Mouse (Mus musculus) forebrain, embryonic 11.5 days (tissue): ENCODE results near the gene Qrfp. TPM values are rescaled to one million over a fixed set of nuclear protein-coding genes. Genes with fewer than 3 reads are reported as not detected.
A peak's percentile ranks its signal among the peaks of the same experiment; 100 is the strongest.

ENCODE experiments used
- ATAC-seq: fragments of 200-750 bp; cut with Nextera tagmentation; replicated peaks from 2 replicates; pipeline ENCODE4 v1.8.0; 2017; ENCODE audit warnings: moderate TSS enrichment; ENCODE audit not compliant: low FRiP score
- DNase-seq: peaks from one replicate; pipeline ENCODE4 v3.0.0-alpha.2; 2017; ENCODE audit warnings: low spot score
- H3K27ac ChIP-seq: fragments of 300-500 bp; sonication (generic); 2 replicates; pipeline ENCODE4 v1.5.1; 2014; ENCODE audit warnings: low read depth, low read length
- H3K27me3 ChIP-seq: fragments of 300-500 bp; sonication (generic); 2 replicates; pipeline ENCODE4 v1.6.1; 2014; ENCODE audit warnings: mild to moderate bottlenecking, low read length, mixed read lengths; ENCODE audit not compliant: control insufficient read depth, insufficient read depth
- H3K36me3 ChIP-seq: fragments of 300-500 bp; sonication (generic); 2 replicates; pipeline ENCODE4 v1.6.1; 2014; ENCODE audit warnings: mild to moderate bottlenecking, low read length, moderate library complexity, mixed read lengths; ENCODE audit not compliant: control insufficient read depth, insufficient read depth
- H3K4me1 ChIP-seq: fragments of 300-500 bp; sonication (generic); replicated peaks from 2 replicates; pipeline ENCODE4 v1.6.1; 2014; ENCODE audit warnings: low read length, mixed read lengths; ENCODE audit not compliant: control insufficient read depth, insufficient read depth
- H3K4me2 ChIP-seq: fragments of 300-500 bp; sonication (generic); 2 replicates; pipeline ENCODE4 v1.6.1; 2014; ENCODE audit warnings: low read depth, mild to moderate bottlenecking, low read length, moderate library complexity, mixed read lengths; ENCODE audit not compliant: severe bottlenecking
- H3K4me3 ChIP-seq: fragments of 300-500 bp; sonication (generic); 2 replicates; pipeline ENCODE4 v1.5.1; 2014; ENCODE audit warnings: low read depth, low read length
- H3K9ac ChIP-seq: fragments of 300-500 bp; sonication (generic); 2 replicates; pipeline ENCODE4 v1.6.1; 2014; ENCODE audit warnings: low read length
- H3K9me3 ChIP-seq: fragments of 300-500 bp; sonication (generic); 2 replicates; pipeline ENCODE4 v1.6.1; 2016; ENCODE audit warnings: low read length, mixed read lengths; ENCODE audit not compliant: control insufficient read depth
- WGBS: fragments of 180-500 bp; shearing (Covaris S2); extraction: QIAGEN DNeasy Blood & Tissue Kit; methylation state at CpG from one replicate; pipeline ENCODE4 v1.1.7; 2014; 5-methylcytosine and 5-hydroxymethylcytosine counted together
- polyA plus RNA-seq: library from polyadenylated mRNA; unstranded; fragments of >200 nt; fragmentation: Nextera tagmentation; extraction: Ambion mirVana; gene quantifications from 2 replicates; pipeline ENCODE4 v1.2.1, GENCODE M21; 2014

Qrfp gene
- polyA plus RNA-seq, 1 experiment from 2014 or later, result 0.16 TPM

- ATAC-seq (no peak), DNase-seq (no peak)
- WGBS, result 84% methylated on average over 13 of the region's 13 CpGs
- Histone ChIP-seq H3K27me3 (no peaks in the 10 kb centered on the region), H3K27ac (no peak overlapping the region), H3K4me1 (no peaks in the 10 kb centered on the region), H3K36me3 (peaks cover 12% of the 10 kb centered on the region), H3K9me3 (no peaks in the 10 kb centered on the region), H3K4me2 (no peak overlapping the region), H3K9ac (no peak overlapping the region), H3K4me3 (no peak overlapping the region)
These were observed 19.6 kb downstream of the Qrfp start for GRCm38 (mm10) chr2:31790728-31791251.

GRCm38 (mm10) chr2:31789215-31789614 lies 21.2 kb downstream of the Qrfp start:
- Histone ChIP-seq H3K4me3 (no peak overlapping the region), H3K4me2 (no peak overlapping the region), H3K27ac (no peak overlapping the region), H3K9me3 (no peaks in the 10 kb centered on the region), H3K27me3 (no peaks in the 10 kb centered on the region), H3K9ac (no peak overlapping the region), H3K4me1 (no peaks in the 10 kb centered on the region), H3K36me3 (peaks cover 17% of the 10 kb centered on the region)
- no peak for ATAC-seq
- no peak for DNase-seq
- 98% methylated on average over 2 of the region's 2 CpGs for WGBS

- DNase-seq (no peak), ATAC-seq (no peak)
- peaks cover 17% of the 10 kb centered on the region for H3K36me3 ChIP-seq
- no peak overlapping the region for H3K4me2 ChIP-seq
- no peaks in the 10 kb centered on the region for H3K9me3 ChIP-seq
- no peak overlapping the region for H3K9ac ChIP-seq
- no peaks in the 10 kb centered on the region for H3K27me3 ChIP-seq
- 88% methylated on average over 3 of the region's 3 CpGs for WGBS
- H3K4me1 ChIP-seq, result no peaks in the 10 kb centered on the region
- H3K27ac ChIP-seq, result no peak overlapping the region
- H3K4me3 ChIP-seq, result no peak overlapping the region
These were observed 22.2 kb downstream of the Qrfp start for GRCm38 (mm10) chr2:31788227-31788626.

- ATAC-seq (no peak), DNase-seq (peak; percentile 90)
- H3K4me3 ChIP-seq, result no peak overlapping the region
- no peak overlapping the region for H3K4me2 ChIP-seq
- H3K27ac ChIP-seq, result no peak overlapping the region
- H3K36me3 ChIP-seq, result peaks cover 13% of the 10 kb centered on the region
- H3K9me3 ChIP-seq, result no peaks in the 10 kb centered on the region
- no peaks in the 10 kb centered on the region for H3K4me1 ChIP-seq
- H3K27me3 ChIP-seq, result no peaks in the 10 kb centered on the region
- no peak overlapping the region for H3K9ac ChIP-seq
- WGBS, result 23% methylated on average over 7 of the region's 7 CpGs
These were observed 23.4 kb downstream of the Qrfp start for GRCm38 (mm10) chr2:31787029-31787428.

- DNase-seq, result peak; percentile 73
- H3K9ac ChIP-seq, result no peak overlapping the region
- no peak overlapping the region for H3K4me3 ChIP-seq
- no peaks in the 10 kb centered on the region for H3K27me3 ChIP-seq
- no peaks in the 10 kb centered on the region for H3K9me3 ChIP-seq
- 53% methylated on average over 9 of the region's 9 CpGs for WGBS
- no peak overlapping the region for H3K27ac ChIP-seq
- H3K4me2 ChIP-seq, result no peak overlapping the region
- H3K4me1 ChIP-seq, result peaks cover 3% of the 10 kb centered on the region
- H3K36me3 ChIP-seq, result peaks cover 14% of the 10 kb centered on the region
- ATAC-seq, result 0 out of 2 replicates have a peak, but pooled peaks have one; percentile 21
These were observed 25.3 kb downstream of the Qrfp start for GRCm38 (mm10) chr2:31785074-31785473.

GRCm38 (mm10) chr2:31782958-31783602 lies 27.3 kb downstream of the Qrfp start:
- H3K36me3 ChIP-seq, result peaks cover 21% of the 10 kb centered on the region
- no peak overlapping the region for H3K4me2 ChIP-seq
- no peak overlapping the region for H3K27ac ChIP-seq
- ATAC-seq (no peak), DNase-seq (no peak)
- H3K4me3 ChIP-seq, result no peak overlapping the region
- no peaks in the 10 kb centered on the region for H3K9me3 ChIP-seq
- H3K27me3 ChIP-seq, result no peaks in the 10 kb centered on the region
- peaks cover 3% of the 10 kb centered on the region for H3K4me1 ChIP-seq
- WGBS, result 78% methylated on average over 8 of the region's 8 CpGs
- H3K9ac ChIP-seq, result no peak overlapping the region

- DNase-seq (no peak), ATAC-seq (no peak)
- no peak overlapping the region for H3K27ac ChIP-seq
- H3K9me3 ChIP-seq, result no peaks in the 10 kb centered on the region
- no peaks in the 10 kb centered on the region for H3K27me3 ChIP-seq
- no peak overlapping the region for H3K4me2 ChIP-seq
- peaks cover 13% of the 10 kb centered on the region for H3K36me3 ChIP-seq
- no peak overlapping the region for H3K4me3 ChIP-seq
- H3K4me1 ChIP-seq, result peaks cover 3% of the 10 kb centered on the region
- 89% methylated on average over 2 of the region's 2 CpGs for WGBS
- H3K9ac ChIP-seq, result no peak overlapping the region
These were observed 31.1 kb downstream of the Qrfp start for GRCm38 (mm10) chr2:31779258-31779657.

- Histone ChIP-seq H3K4me1 (peaks cover 3% of the 10 kb centered on the region), H3K27me3 (no peaks in the 10 kb centered on the region), H3K4me3 (no peak overlapping the region), H3K27ac (no peak overlapping the region), H3K9me3 (no peaks in the 10 kb centered on the region), H3K4me2 (no peak overlapping the region), H3K9ac (no peak overlapping the region), H3K36me3 (peaks cover 13% of the 10 kb centered on the region)
- WGBS, result over 99% methylated on average over 3 of the region's 3 CpGs
- no peak for ATAC-seq
- no peak for DNase-seq
These were observed 33.9 kb downstream of the Qrfp start for GRCm38 (mm10) chr2:31776479-31776878.
